Mouse (Mus musculus) layer of hippocampus, postnatal 36 days (tissue): ENCODE measurements at regions not wholly inside any gene's neighbourhood (a gene's known extent, or its start where the extent isn't known, plus 50 kb on each side); places are given as distances from the start of the nearest gene placed in this dataset.
"Not testable (repeated sequence)": the region's sequence is repeated elsewhere in the genome, so short reads cannot be mapped to it uniquely, and the experiment has no call there.

Experiments
- DNase-seq, 2 experiments: peaks; one replicate each; pipeline ENCODE4 v3.0.0; 2022

GRCm38 (mm10) chr2:17946047-17946446 lies 50.7 kb downstream of the H2al2a start:
- no peak for DNase-seq

GRCm38 (mm10) chr2:17945369-17945915 lies 51.3 kb downstream of the H2al2a start:
- no peak for DNase-seq

GRCm38 (mm10) chr2:17943506-17943905 lies 53.3 kb downstream of the H2al2a start:
- no peak for DNase-seq

GRCm38 (mm10) chr2:17942528-17943387 lies 54.0 kb downstream of the H2al2a start:
- no peak for DNase-seq

GRCm38 (mm10) chr2:17941921-17942320 lies 54.8 kb downstream of the H2al2a start:
- no peak for DNase-seq

GRCm38 (mm10) chr2:17939857-17940848 lies 56.6 kb downstream of the H2al2a start:
- not testable (repeated sequence) for DNase-seq

- DNase-seq: no peak
These were observed 57.4 kb downstream of the H2al2a start for GRCm38 (mm10) chr2:17939183-17939856.

GRCm38 (mm10) chr2:17936527-17937139 lies 60.1 kb downstream of the H2al2a start:
- no peak for DNase-seq

- DNase-seq: no peak
These were observed 60.8 kb downstream of the H2al2a start for GRCm38 (mm10) chr2:17935916-17936315.

- DNase-seq: no peak
These were observed 61.3 kb downstream of the H2al2a start for GRCm38 (mm10) chr2:17935466-17935865.

- DNase-seq: no peak
These were observed 62.1 kb downstream of the H2al2a start for GRCm38 (mm10) chr2:17934610-17935009.

GRCm38 (mm10) chr2:17932932-17933790 lies 63.6 kb downstream of the H2al2a start:
- no peak for DNase-seq

- DNase-seq: peak in 1 of 2 experiments; percentile 7
These were observed 64.3 kb downstream of the H2al2a start for GRCm38 (mm10) chr2:17932426-17932931.

- DNase-seq: no peak
These were observed 64.9 kb downstream of the H2al2a start for GRCm38 (mm10) chr2:17931881-17932280.

GRCm38 (mm10) chr2:17918861-17919648 lies 77.7 kb downstream of the H2al2a start:
- DNase-seq: no peak

- DNase-seq: no peak
These were observed 79.4 kb downstream of the H2al2a start for GRCm38 (mm10) chr2:17917238-17917946.

GRCm38 (mm10) chr2:17902616-17903015 lies 94.1 kb downstream of the H2al2a start:
- peak in 1 of 2 experiments; percentile 19 for DNase-seq

GRCm38 (mm10) chr2:17900202-17900601 lies 96.6 kb downstream of the H2al2a start:
- no peak for DNase-seq

GRCm38 (mm10) chr2:17898780-17899179 lies 98.0 kb downstream of the H2al2a start:
- DNase-seq: no peak
